Mouse (Mus musculus): ENCODE data around the gene 4922502D21Rik.

DNA sequence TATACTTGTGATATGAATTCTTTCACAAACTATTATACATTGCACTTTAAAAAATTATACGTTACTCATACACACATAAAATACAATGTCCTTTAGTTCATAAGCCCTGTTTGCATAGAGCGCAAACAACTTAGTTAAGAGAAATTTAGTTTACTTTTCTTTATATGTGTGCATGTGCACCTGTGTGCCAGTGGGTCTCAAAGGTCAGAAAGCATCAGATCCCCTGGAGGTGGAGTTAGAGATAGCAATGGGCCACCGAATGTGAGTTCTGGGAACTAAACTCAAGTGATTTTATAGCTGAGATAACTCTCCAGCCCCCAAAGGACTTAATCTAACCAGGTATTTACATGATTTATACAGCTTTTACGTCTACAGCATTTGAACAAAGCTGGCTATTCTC is 12.3 kb downstream of the 4922502D21Rik start:
- TF ChIP-seq CTCF (IDR thresholded peaks at IDR 0.05; ENCODE audit: insufficient read depth, low read depth, low read length) (no peak), POLR2A (IDR thresholded peaks at IDR 0.05; ENCODE audit: insufficient read depth, low read depth, low read length) (no peak)
